Mouse (Mus musculus): ENCODE data around the gene Olfr561.

Olfr561 gene

DNA sequence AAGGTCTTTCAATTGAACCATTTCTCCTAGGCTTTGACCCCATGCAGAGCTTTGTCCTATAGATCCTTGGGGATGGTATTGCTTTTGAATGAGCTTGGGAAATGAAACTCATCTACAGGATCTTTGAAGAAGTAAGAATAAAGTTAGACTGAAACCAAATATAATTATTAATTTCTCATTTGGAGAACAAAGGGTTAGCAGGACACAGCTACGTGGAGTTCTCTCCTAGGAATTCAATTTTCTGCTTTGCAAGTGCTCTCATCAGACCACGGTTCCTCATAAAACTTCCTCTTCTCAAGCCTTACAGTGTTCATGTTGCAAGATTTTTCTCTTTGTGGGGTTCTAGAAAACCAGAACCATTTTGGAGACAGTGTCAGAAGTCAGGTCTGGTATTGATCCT, at the start of gene Olfr561:
TSS of gene Olfr561 (plus strand) at position 301 of the 400 bp plus-strand sequence.
- no peak for DNase-seq

DNA sequence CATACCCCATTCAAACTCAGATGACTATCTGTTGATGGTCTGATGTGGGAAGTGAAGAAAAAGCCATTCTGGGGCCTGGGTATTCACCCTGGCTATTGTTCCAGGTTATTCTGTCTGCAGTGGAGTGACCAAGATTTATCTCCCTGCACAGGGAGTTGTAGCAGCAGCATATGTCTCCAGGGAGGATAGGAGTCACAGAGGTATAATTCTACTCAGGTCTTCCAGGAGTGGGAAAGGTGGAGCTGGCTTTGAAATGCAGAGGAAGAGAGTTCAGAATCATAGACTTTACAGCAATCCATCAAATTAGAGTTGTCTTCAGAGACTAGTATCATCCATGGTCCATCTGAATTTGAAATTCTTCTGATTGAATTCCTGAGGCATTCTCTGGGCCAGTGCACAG, 43.6 kb upstream of the Olfr561 start, which contains the start of gene Olfr559:
TSS of gene Olfr559 (minus strand) at position 101 of the 400 bp plus-strand sequence.
- DNase-seq = no peak

DNA sequence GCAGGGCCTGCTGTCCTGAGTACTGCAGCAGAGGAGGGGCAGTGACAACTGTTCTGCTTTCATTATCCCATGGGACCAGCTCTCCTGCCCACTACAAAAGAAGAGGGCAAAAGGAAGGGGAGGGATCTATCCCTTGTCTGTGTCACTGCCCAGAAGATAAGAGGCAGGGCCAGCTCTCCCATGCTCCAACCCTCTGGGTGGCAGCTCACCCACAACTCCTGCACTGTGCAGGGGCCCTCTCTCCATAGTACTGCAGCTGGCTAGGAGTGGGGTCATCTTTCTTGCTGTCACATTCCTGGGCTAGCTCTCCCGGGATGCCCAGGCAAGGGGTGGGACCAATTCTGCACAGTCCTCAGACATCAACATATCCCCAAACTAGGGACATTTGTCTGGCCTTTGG, 37.2 kb upstream of the Olfr561 start:
- DNase-seq = no peak

DNA sequence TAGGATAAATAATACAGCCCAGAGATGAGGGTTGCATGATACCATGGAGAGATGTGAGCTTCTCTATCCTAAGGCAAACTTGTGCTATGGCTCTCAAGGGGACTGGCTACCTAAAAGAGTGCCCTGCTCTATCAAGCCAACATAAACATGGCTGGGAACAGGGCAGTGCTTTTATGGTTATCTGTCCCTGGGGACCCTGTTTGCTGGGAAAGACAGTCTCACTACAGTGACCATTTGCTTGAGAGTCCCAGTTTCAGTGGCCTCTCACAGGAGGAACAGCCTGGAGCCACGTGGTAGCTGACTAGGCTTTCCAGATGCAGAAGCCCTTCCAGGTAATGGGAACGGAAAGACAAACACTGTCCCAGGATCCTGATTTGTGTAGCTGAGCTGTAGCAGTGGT, 33.3 kb upstream of the Olfr561 start:
- DNase-seq = no peak

DNA sequence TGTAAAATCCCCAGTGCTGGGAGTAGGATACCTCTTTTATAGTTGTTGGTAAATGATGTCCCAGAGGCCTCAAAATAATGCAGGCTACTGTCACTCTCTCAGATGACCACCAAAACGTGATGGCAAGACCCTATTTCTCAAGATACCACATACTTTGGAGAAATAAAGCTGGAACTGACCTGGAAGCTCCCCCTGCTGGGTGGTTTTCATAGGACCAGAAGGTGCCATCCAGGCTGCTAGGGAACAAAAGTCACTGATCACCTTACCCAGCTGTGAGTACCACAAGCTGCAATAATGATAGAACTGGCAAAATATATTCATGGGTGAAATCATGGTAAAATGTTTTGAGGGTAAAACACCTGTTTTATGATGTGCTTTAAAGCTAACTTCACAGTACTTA, 18.9 kb upstream of the Olfr561 start:
- no peak for DNase-seq

DNA sequence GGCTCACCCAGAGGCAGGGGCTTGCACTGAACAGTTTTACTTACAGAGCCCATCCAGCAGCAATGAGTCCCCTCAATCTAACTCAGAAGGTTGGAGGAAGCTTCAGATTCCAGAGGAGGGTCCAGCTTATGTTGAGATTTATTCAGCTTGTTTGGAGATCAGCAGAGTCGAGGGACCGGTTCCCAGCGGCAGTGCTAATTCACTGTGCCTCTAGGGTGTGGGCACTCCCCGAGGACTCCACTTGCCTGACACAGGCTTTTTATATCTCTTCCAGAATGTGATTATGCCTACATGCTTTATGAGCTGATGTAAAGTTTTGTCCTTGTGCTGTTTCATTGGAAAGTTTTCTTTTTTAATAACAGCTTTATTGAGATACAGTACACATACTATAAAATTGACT, 11.8 kb upstream of the Olfr561 start, which contains the start of the genes Olfr560 and Olfr78:
TSS of gene Olfr560 (minus strand) at position 101 of the 400 bp plus-strand sequence.
TSS of gene Olfr78 (minus strand) at position 206 of the 400 bp plus-strand sequence.
- no peak for DNase-seq

DNA sequence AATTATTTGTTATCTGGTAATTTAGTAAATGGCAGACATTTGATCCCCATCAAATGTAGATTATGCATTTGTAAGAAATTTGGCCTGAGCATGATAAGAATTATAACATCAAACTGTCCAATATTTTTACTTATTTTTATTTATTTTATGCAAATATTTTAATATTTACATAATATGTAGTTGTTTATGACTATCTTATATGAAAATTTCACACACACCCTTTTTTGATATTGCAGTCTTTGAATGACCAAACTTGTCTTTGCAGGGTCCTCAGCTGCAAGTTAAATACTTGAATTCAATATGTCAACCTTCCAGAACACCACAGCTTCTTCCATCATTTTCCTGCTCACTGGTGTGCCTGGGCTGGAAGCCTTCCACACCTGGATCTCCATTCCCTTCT, 32.2 kb downstream of the Olfr561 start, which contains the start of gene Olfr564:
TSS of gene Olfr564 (plus strand) at position 301 of the 400 bp plus-strand sequence.
- no peak for DNase-seq

All from cerebellum, adult 11 months (tissue).